Mouse (Mus musculus) MEL (cell line): ENCODE data around the gene Fgfr2. TPM values are rescaled to one million over a fixed set of nuclear protein-coding genes. Genes with fewer than 3 reads are reported as not detected.
A peak's percentile ranks its signal among the peaks of the same experiment; 100 is the strongest.

Experiments
- DNase-seq: peaks from one replicate; pipeline ENCODE4 v3.0.0; 2011; ENCODE audit warnings: low read depth, low spot score
- H3K27ac ChIP-seq: 2 replicates; pipeline ENCODE4 v1.5.1; 2012; ENCODE audit warnings: low read depth, mild to moderate bottlenecking, control low read depth, low read length, moderate library complexity; ENCODE audit not compliant: control insufficient read depth
- H3K27me3 ChIP-seq, 2 experiments: fragments of 150-350 bp in 1 of 2; sonication (generic) in 1 of 2; 2 replicates each; pipeline ENCODE4 v1.6.1; 2012; ENCODE audit warnings: low read length in 2 of 2, mild to moderate bottlenecking in 2 of 2, improper control_type of control experiment in 1 of 2, moderate library complexity in 1 of 2; ENCODE audit not compliant: insufficient read depth in 2 of 2, control insufficient read depth in 1 of 2
- H3K36me3 ChIP-seq, 2 experiments: 2 replicates each; pipeline ENCODE4 v1.6.1; 2012 to 2014; ENCODE audit warnings: low read length in 2 of 2, improper control_type of control experiment in 1 of 2, inconsistent platforms in 1 of 2, mild to moderate bottlenecking in 1 of 2; ENCODE audit not compliant: insufficient read depth in 2 of 2, control insufficient read depth in 1 of 2
- H3K4me1 ChIP-seq, 2 experiments: fragments of 150-350 bp in 1 of 2; sonication (generic) in 1 of 2; 2 replicates each; pipeline ENCODE4 v1.6.1; 2012; ENCODE audit warnings: low read length in 2 of 2, improper control_type of control experiment in 1 of 2, mild to moderate bottlenecking in 1 of 2; ENCODE audit not compliant: insufficient read depth in 2 of 2, control insufficient read depth in 1 of 2
- H3K4me3 ChIP-seq, 2 experiments: fragments of 150-350 bp in 1 of 2; sonication (generic) in 1 of 2; 2 replicates each; pipeline ENCODE4 v1.5.1; 2012; ENCODE audit warnings: low read depth in 2 of 2, low read length in 2 of 2, mild to moderate bottlenecking in 2 of 2, moderate library complexity in 2 of 2, control low read depth in 1 of 2, improper control_type of control experiment in 1 of 2; ENCODE audit not compliant: control insufficient read depth in 1 of 2, insufficient read depth in 1 of 2
- H3K79me2 ChIP-seq: 2 replicates; pipeline ENCODE4 v1.6.1; 2012; ENCODE audit warnings: mild to moderate bottlenecking, low read length, moderate library complexity; ENCODE audit not compliant: control insufficient read depth, poor library complexity, insufficient read depth
- H3K9ac ChIP-seq: 2 replicates; pipeline ENCODE4 v1.6.1; 2012; ENCODE audit warnings: low read depth, mild to moderate bottlenecking, control low read depth, low read length, moderate library complexity; ENCODE audit not compliant: control insufficient read depth, poor library complexity, severe bottlenecking
- H3K9me3 ChIP-seq: fragments of 150-350 bp; sonication (generic); replicated peaks from 2 replicates; pipeline ENCODE4 v1.6.1; 2012; ENCODE audit warnings: mild to moderate bottlenecking, low read length, improper control_type of control experiment, moderate library complexity; ENCODE audit not compliant: insufficient read depth
- BHLHE40 ChIP-seq: IDR thresholded peaks from 2 replicates; pipeline ENCODE4 v1.6.1; 2012; ENCODE audit warnings: low read depth, mild to moderate bottlenecking, inconsistent platforms, low read length, improper control_type of control experiment, borderline replicate concordance
- CTCF ChIP-seq, 3 experiments: IDR thresholded peaks in 2 of 3; conservative IDR thresholded peaks in 1 of 3; 2 replicates each; pipeline ENCODE4 v1.5.1; 2011 to 2012; ENCODE audit warnings: low read length in 3 of 3, low read depth in 2 of 3, mild to moderate bottlenecking in 2 of 3, improper control_type of control experiment in 1 of 3, inconsistent platforms in 1 of 3, mixed read lengths in 1 of 3, moderate library complexity in 1 of 3; ENCODE audit not compliant: control insufficient read depth in 1 of 3, insufficient read depth in 1 of 3, poor library complexity in 1 of 3, severe bottlenecking in 1 of 3
- GABPA ChIP-seq: IDR thresholded peaks from 2 replicates; pipeline ENCODE4 v1.6.1; 2012; ENCODE audit warnings: low read depth, mild to moderate bottlenecking, inconsistent platforms, low read length, improper control_type of control experiment, moderate library complexity
- GATA1 ChIP-seq: IDR thresholded peaks from 2 replicates; pipeline ENCODE4 v1.6.1; 2011; ENCODE audit warnings: low read depth, low read length, improper control_type of control experiment
- JUND ChIP-seq: IDR thresholded peaks from 2 replicates; pipeline ENCODE4 v1.6.1; 2011; ENCODE audit warnings: low read depth, mild to moderate bottlenecking, improper control_type of control experiment, low read length
- KAT2A ChIP-seq: conservative IDR thresholded peaks from 2 replicates; pipeline ENCODE4 v1.6.1; 2012; ENCODE audit warnings: low read depth, low read length, improper control_type of control experiment, inconsistent platforms
- MAFK ChIP-seq: IDR thresholded peaks from 2 replicates; pipeline ENCODE4 v1.6.1; 2011; ENCODE audit warnings: low read depth, mild to moderate bottlenecking, low read length, improper control_type of control experiment, borderline replicate concordance
- MAX ChIP-seq: IDR thresholded peaks from 2 replicates; pipeline ENCODE4 v1.6.1; 2011; ENCODE audit warnings: low read length, improper control_type of control experiment
- MEF2A ChIP-seq: IDR thresholded peaks from 2 replicates; pipeline ENCODE4 v1.6.1; 2014; ENCODE audit warnings: low read depth, mild to moderate bottlenecking, inconsistent platforms, low read length, improper control_type of control experiment; ENCODE audit not compliant: poor library complexity, insufficient replicate concordance, severe bottlenecking; ENCODE audit errors: extremely low read depth
- NELFE ChIP-seq: IDR thresholded peaks from 2 replicates; pipeline ENCODE4 v1.6.1; 2011; ENCODE audit warnings: low read depth, low read length, improper control_type of control experiment
- NRF1 ChIP-seq: IDR thresholded peaks from 2 replicates; pipeline ENCODE4 v1.6.1; 2014; ENCODE audit warnings: low read depth, mild to moderate bottlenecking, inconsistent platforms, low read length, improper control_type of control experiment, moderate library complexity; ENCODE audit not compliant: poor library complexity, insufficient read depth, severe bottlenecking
- POLR2A ChIP-seq, 2 experiments: IDR thresholded peaks; 2 replicates each; pipeline ENCODE4 v1.6.1; 2011 to 2012; ENCODE audit warnings: low read length in 2 of 2, mild to moderate bottlenecking in 2 of 2, control low read depth in 1 of 2, improper control_type of control experiment in 1 of 2, low read depth in 1 of 2, moderate library complexity in 1 of 2; ENCODE audit not compliant: control insufficient read depth in 1 of 2, insufficient read depth in 1 of 2, poor library complexity in 1 of 2
- POLR2AphosphoS2 ChIP-seq: IDR thresholded peaks from 2 replicates; pipeline ENCODE4 v1.6.1; 2011; ENCODE audit warnings: low read length, improper control_type of control experiment
- POLR2AphosphoS5 ChIP-seq: IDR thresholded peaks from 2 replicates; pipeline ENCODE4 v1.6.1; 2012; ENCODE audit warnings: low read depth, borderline replicate concordance, mild to moderate bottlenecking, inconsistent platforms, low read length, moderate library complexity, mixed read lengths
- RAD21 ChIP-seq: IDR thresholded peaks from 2 replicates; pipeline ENCODE4 v1.6.1; 2011; ENCODE audit warnings: mild to moderate bottlenecking, low read depth, low read length, improper control_type of control experiment
- USF1 ChIP-seq: IDR thresholded peaks from 2 replicates; pipeline ENCODE4 v1.6.1; 2014; ENCODE audit warnings: low read depth, mild to moderate bottlenecking, inconsistent platforms, low read length, improper control_type of control experiment, moderate library complexity
- USF2 ChIP-seq, 2 experiments: IDR thresholded peaks; 2 replicates each; pipeline ENCODE4 v1.6.1; 2011 to 2012; ENCODE audit warnings: improper control_type of control experiment in 2 of 2, low read length in 2 of 2, borderline replicate concordance in 1 of 2, inconsistent platforms in 1 of 2, low read depth in 1 of 2, mild to moderate bottlenecking in 1 of 2; ENCODE audit not compliant: insufficient read depth in 1 of 2
- ZC3H11A ChIP-seq: IDR thresholded peaks from 2 replicates; pipeline ENCODE4 v1.6.1; 2012; ENCODE audit warnings: low read depth, mild to moderate bottlenecking, inconsistent platforms, low read length, improper control_type of control experiment
- ZNF384 ChIP-seq: IDR thresholded peaks from 2 replicates; pipeline ENCODE4 v1.6.1; 2012; ENCODE audit warnings: low read depth, mild to moderate bottlenecking, inconsistent platforms, low read length, improper control_type of control experiment
- polyA plus RNA-seq, 2 experiments: library from polyadenylated mRNA; stranded (reverse) in 1 of 2; unstranded in 1 of 2; fragments of >175 nt in 1 of 2; fragments of >200 nt in 1 of 2; gene quantifications; 2 replicates each; pipeline versions ENCODE4 v1.2.1 to v1.2.4; 2012; ENCODE audit warnings: low replicate concordance in 2 of 2, low read depth in 1 of 2; ENCODE audit not compliant: insufficient read length in 2 of 2, insufficient read depth in 1 of 2, missing spikeins in 1 of 2
- total RNA-seq: library from RNA; depleted of rRNA; stranded (reverse); fragments of 300-350 nt; gene quantifications from 2 replicates; pipeline ENCODE4 v1.2.3, GENCODE M21; 2012

Fgfr2 gene
- total and polyA plus RNA-seq, 3 experiments, result not detected

DNA sequence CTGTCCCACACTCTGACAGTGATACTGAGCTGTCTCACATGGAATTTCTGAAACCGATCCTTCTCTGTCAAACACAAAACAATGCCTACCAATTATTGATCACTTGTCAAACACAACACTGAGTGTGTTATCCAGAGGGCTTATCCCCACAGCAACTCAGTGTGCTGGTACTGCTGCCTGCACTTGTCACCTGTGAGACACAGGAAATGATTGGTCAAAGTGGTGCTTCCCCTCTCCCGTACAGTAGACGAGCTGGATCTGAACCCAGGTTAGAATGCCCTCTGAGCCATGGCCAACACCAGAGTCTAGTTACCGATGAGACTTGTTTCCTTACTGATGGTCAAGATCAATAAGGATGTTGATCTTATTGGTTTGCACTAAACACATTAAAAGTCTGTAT, 2321.3 kb downstream of the Fgfr2 start:
- no peaks in the 10 kb centered on the region for H3K4me1 ChIP-seq
- no peaks in the 10 kb centered on the region for H3K9me3 ChIP-seq
- no peak overlapping the region for H3K4me3 ChIP-seq
- no peaks in the 10 kb centered on the region for H3K36me3 ChIP-seq
- no peaks in the 10 kb centered on the region for H3K79me2 ChIP-seq
- TF ChIP-seq GATA1 (no peak), RAD21 (no peak)
- no peak overlapping the region for H3K27ac ChIP-seq
- DNase-seq, result no peak
- no peaks in the 10 kb centered on the region for H3K27me3 ChIP-seq
- no peak overlapping the region for H3K9ac ChIP-seq

GRCm38 (mm10) chr7:130800681-130801080, 2322.5 kb downstream of the Fgfr2 start:
- Histone ChIP-seq H3K36me3 (no peaks in the 10 kb centered on the region), H3K27me3 (no peaks in the 10 kb centered on the region), H3K9me3 (no peaks in the 10 kb centered on the region), H3K4me1 (no peaks in the 10 kb centered on the region), H3K9ac (no peak overlapping the region), H3K79me2 (no peaks in the 10 kb centered on the region), H3K4me3 (peak overlapping the region in 1 of 2 experiments; percentile 16; a peak in 1 of 4 replicates), H3K27ac (no peak overlapping the region)
- no peak for DNase-seq
- TF ChIP-seq JUND, result no peak
- TF ChIP-seq USF2 (IDR thresholded peaks at IDR 0.05; ENCODE audit: borderline replicate concordance in 1 of 2, insufficient read depth in 1 of 2, low read depth in 1 of 2, low read length in 2 of 2), result no peak
- TF ChIP-seq NRF1, result no peak
- TF ChIP-seq GATA1, result no peak
- TF ChIP-seq POLR2AphosphoS5, result no peak
- TF ChIP-seq POLR2A (IDR thresholded peaks at IDR 0.05; ENCODE audit: control insufficient read depth in 1 of 2, insufficient read depth in 1 of 2, low read depth in 1 of 2, low read length in 2 of 2, poor library complexity in 1 of 2), result no peak
- no peak for TF ChIP-seq CTCF (IDR thresholded peaks at IDR 0.05 in 2 of 3, conservative IDR thresholded peaks at IDR 0.05 in 1 of 3; ENCODE audit: control insufficient read depth in 1 of 3, insufficient read depth in 1 of 3, low read depth in 2 of 3, low read length in 3 of 3, poor library complexity in 1 of 3, severe bottlenecking in 1 of 3)
- TF ChIP-seq GABPA, result no peak
- TF ChIP-seq RAD21, result no peak
- no peak for TF ChIP-seq USF1
- TF ChIP-seq NELFE, result no peak
- no peak for TF ChIP-seq BHLHE40
- TF ChIP-seq ZC3H11A, result no peak
- TF ChIP-seq MEF2A, result no peak
- no peak for TF ChIP-seq MAFK
- TF ChIP-seq KAT2A, result no peak
- no peak for TF ChIP-seq POLR2AphosphoS2
- TF ChIP-seq MAX, result no peak
- no peak for TF ChIP-seq ZNF384
- TF ChIP-seq, all 39 proteins: peak for 0
